Mouse (Mus musculus) heart, embryonic 15.5 days (tissue): Measurements from ENCODE around the gene Vps37b. TPM values are rescaled to one million over a fixed set of nuclear protein-coding genes. Genes with fewer than 3 reads are reported as not detected.

Source experiments
- ATAC-seq: fragments of 200-750 bp; cut with Nextera tagmentation; replicated peaks from 2 replicates; pipeline ENCODE4 v1.8.0; 2017; ENCODE audit warnings: low read depth, moderate TSS enrichment; ENCODE audit not compliant: insufficient number of reproducible peaks, insufficient read depth, low FRiP score
- H3K27ac ChIP-seq: fragments of 300-500 bp; sonication (generic); 2 replicates; pipeline ENCODE4 v1.5.1; 2015; ENCODE audit warnings: mild to moderate bottlenecking, inconsistent platforms
- H3K27me3 ChIP-seq: fragments of 300-500 bp; sonication (generic); 2 replicates; pipeline ENCODE4 v1.6.1; 2015; ENCODE audit warnings: inconsistent platforms
- H3K36me3 ChIP-seq: fragments of 300-500 bp; sonication (generic); 2 replicates; pipeline ENCODE4 v1.6.1; 2015; ENCODE audit warnings: mild to moderate bottlenecking, inconsistent platforms
- H3K4me1 ChIP-seq: fragments of 300-500 bp; sonication (generic); replicated peaks from 2 replicates; pipeline ENCODE4 v1.6.1; 2015; ENCODE audit warnings: inconsistent platforms
- H3K4me2 ChIP-seq: fragments of 300-500 bp; sonication (generic); 2 replicates; pipeline ENCODE4 v1.6.1; 2015; ENCODE audit warnings: inconsistent platforms, mild to moderate bottlenecking, moderate library complexity
- H3K4me3 ChIP-seq: fragments of 300-500 bp; sonication (generic); 2 replicates; pipeline ENCODE4 v1.5.1; 2015; ENCODE audit warnings: mild to moderate bottlenecking, inconsistent platforms
- H3K9ac ChIP-seq: fragments of 300-500 bp; sonication (generic); 2 replicates; pipeline ENCODE4 v1.6.1; 2015; ENCODE audit warnings: mild to moderate bottlenecking, inconsistent platforms
- H3K9me3 ChIP-seq: fragments of 300-500 bp; sonication (generic); replicated peaks from 2 replicates; pipeline ENCODE4 v1.6.1; 2016; ENCODE audit warnings: inconsistent platforms
- WGBS: fragments of 180-500 bp; shearing (Covaris S2); methylation state at CpG from one replicate; pipeline ENCODE4 v1.1.7; 2015; ENCODE audit warnings: mixed read lengths; 5-methylcytosine and 5-hydroxymethylcytosine counted together
- polyA plus RNA-seq: library from polyadenylated mRNA; unstranded; fragments of >200 nt; fragmentation: Nextera tagmentation; extraction: Ambion mirVana; gene quantifications from 2 replicates; pipeline ENCODE4 v1.2.1, GENCODE M21; 2015

Vps37b gene
- polyA plus RNA-seq, 1 experiment from 2014 or later, result 49.9 TPM

- Histone ChIP-seq H3K4me3 (no peak overlapping the region), H3K9ac (peak overlapping the region; percentile 43; the same call in 1 of the 2 replicates), H3K4me2 (peak overlapping the region; percentile 45), H3K27me3 (no peaks in the 10 kb centered on the region), H3K27ac (peak overlapping the region; percentile 97), H3K4me1 (peaks cover 43% of the 10 kb centered on the region), H3K36me3 (no peaks in the 10 kb centered on the region), H3K9me3 (no peaks in the 10 kb centered on the region)
- 71% methylated on average over 5 of the region's 5 CpGs for WGBS
- no peak for ATAC-seq
Observed at GRCm38 (mm10) chr5:124043999-124044398, 11.9 kb upstream of the Vps37b start.

- peak; percentile 83 for ATAC-seq
- WGBS, result 20% methylated on average over 10 of the region's 10 CpGs
- no peak overlapping the region for H3K4me3 ChIP-seq
- H3K27ac ChIP-seq, result peak overlapping the region; percentile 97
- H3K36me3 ChIP-seq, result no peaks in the 10 kb centered on the region
- H3K4me1 ChIP-seq, result peaks cover 43% of the 10 kb centered on the region
- H3K4me2 ChIP-seq, result peak overlapping the region; percentile 45
- H3K27me3 ChIP-seq, result no peaks in the 10 kb centered on the region
- no peaks in the 10 kb centered on the region for H3K9me3 ChIP-seq
- peak overlapping the region; percentile 43 for H3K9ac ChIP-seq
Observed at GRCm38 (mm10) chr5:124043212-124043978, 11.3 kb upstream of the Vps37b start.

- Histone ChIP-seq H3K27ac (peak overlapping the region; percentile 43), H3K9ac (no peak overlapping the region), H3K9me3 (no peaks in the 10 kb centered on the region), H3K4me2 (no peak overlapping the region), H3K4me3 (no peak overlapping the region), H3K36me3 (no peaks in the 10 kb centered on the region), H3K27me3 (no peaks in the 10 kb centered on the region), H3K4me1 (peaks cover 42% of the 10 kb centered on the region)
- no peak for ATAC-seq
- 45% methylated on average over 9 of the region's 9 CpGs for WGBS
Observed at GRCm38 (mm10) chr5:124041097-124041496, 9.0 kb upstream of the Vps37b start.

GRCm38 (mm10) chr5:124039602-124040001, 7.5 kb upstream of the Vps37b start:
- WGBS, result 49% methylated on average over 6 of the region's 6 CpGs
- Histone ChIP-seq H3K4me3 (no peak overlapping the region), H3K9ac (no peak overlapping the region), H3K4me2 (no peak overlapping the region), H3K27me3 (no peaks in the 10 kb centered on the region), H3K9me3 (no peaks in the 10 kb centered on the region), H3K36me3 (no peaks in the 10 kb centered on the region), H3K4me1 (peaks cover 34% of the 10 kb centered on the region), H3K27ac (no peak overlapping the region)
- ATAC-seq, result no peak

- H3K4me3 ChIP-seq, result no peak overlapping the region
- H3K27me3 ChIP-seq, result no peaks in the 10 kb centered on the region
- H3K36me3 ChIP-seq, result no peaks in the 10 kb centered on the region
- H3K4me1 ChIP-seq, result peaks cover 21% of the 10 kb centered on the region
- no peak for ATAC-seq
- no peak overlapping the region for H3K4me2 ChIP-seq
- H3K9ac ChIP-seq, result no peak overlapping the region
- no peaks in the 10 kb centered on the region for H3K9me3 ChIP-seq
- H3K27ac ChIP-seq, result peak overlapping the region; percentile 45; the same call in 1 of the 2 replicates
- WGBS, result 42% methylated on average over 5 of the region's 5 CpGs
Observed at GRCm38 (mm10) chr5:124036836-124037235, 4.8 kb upstream of the Vps37b start.

GRCm38 (mm10) chr5:124036341-124036740, 4.3 kb upstream of the Vps37b start:
- Histone ChIP-seq H3K27ac (no peak overlapping the region), H3K27me3 (no peaks in the 10 kb centered on the region), H3K4me3 (no peak overlapping the region), H3K9me3 (no peaks in the 10 kb centered on the region), H3K4me1 (peaks cover 18% of the 10 kb centered on the region), H3K9ac (no peak overlapping the region), H3K36me3 (no peaks in the 10 kb centered on the region), H3K4me2 (no peak overlapping the region)
- no peak for ATAC-seq
- 47% methylated on average over 6 of the region's 6 CpGs for WGBS

GRCm38 (mm10) chr5:124035806-124036205, 3.7 kb upstream of the Vps37b start:
- H3K4me2 ChIP-seq, result no peak overlapping the region
- no peak overlapping the region for H3K9ac ChIP-seq
- no peaks in the 10 kb centered on the region for H3K9me3 ChIP-seq
- 61% methylated on average over 8 of the region's 8 CpGs for WGBS
- no peak for ATAC-seq
- no peak overlapping the region for H3K4me3 ChIP-seq
- no peak overlapping the region for H3K27ac ChIP-seq
- peaks cover 15% of the 10 kb centered on the region for H3K4me1 ChIP-seq
- H3K27me3 ChIP-seq, result no peaks in the 10 kb centered on the region
- no peaks in the 10 kb centered on the region for H3K36me3 ChIP-seq

- Histone ChIP-seq H3K36me3 (no peaks in the 10 kb centered on the region), H3K4me1 (peaks cover 18% of the 10 kb centered on the region), H3K9ac (no peak overlapping the region), H3K9me3 (no peaks in the 10 kb centered on the region), H3K4me2 (no peak overlapping the region), H3K27me3 (no peaks in the 10 kb centered on the region), H3K4me3 (no peak overlapping the region), H3K27ac (no peak overlapping the region)
- 75% methylated on average over 9 of the region's 9 CpGs for WGBS
- ATAC-seq, result no peak
Observed at GRCm38 (mm10) chr5:124035406-124035805, 3.3 kb upstream of the Vps37b start.

GRCm38 (mm10) chr5:124034471-124034870, 2.4 kb upstream of the Vps37b start:
- H3K27me3 ChIP-seq, result no peaks in the 10 kb centered on the region
- 64% methylated on average over 11 of the region's 11 CpGs for WGBS
- ATAC-seq, result no peak
- H3K4me1 ChIP-seq, result peaks cover 27% of the 10 kb centered on the region
- H3K4me2 ChIP-seq, result no peak overlapping the region
- H3K27ac ChIP-seq, result no peak overlapping the region
- H3K9ac ChIP-seq, result no peak overlapping the region
- H3K4me3 ChIP-seq, result no peak overlapping the region
- H3K9me3 ChIP-seq, result no peaks in the 10 kb centered on the region
- H3K36me3 ChIP-seq, result no peaks in the 10 kb centered on the region

GRCm38 (mm10) chr5:124031068-124031955, 758 bp downstream of the Vps37b start:
- no peaks in the 10 kb centered on the region for H3K27me3 ChIP-seq
- no peaks in the 10 kb centered on the region for H3K36me3 ChIP-seq
- peak overlapping the region; percentile 97 for H3K27ac ChIP-seq
- H3K9ac ChIP-seq, result peak overlapping the region; percentile 98
- H3K4me1 ChIP-seq, result peaks cover 47% of the 10 kb centered on the region
- H3K9me3 ChIP-seq, result no peaks in the 10 kb centered on the region
- ATAC-seq, result peak; percentile 42
- peak overlapping the region; percentile 80 for H3K4me3 ChIP-seq
- H3K4me2 ChIP-seq, result peak overlapping the region; percentile 74
- WGBS, result 1% methylated on average over 26 of the region's 26 CpGs

- WGBS, result 19% methylated on average over 12 of the region's 12 CpGs
- Histone ChIP-seq H3K4me3 (peak overlapping the region; percentile 80), H3K36me3 (no peaks in the 10 kb centered on the region), H3K4me2 (peak overlapping the region; percentile 74), H3K4me1 (peaks cover 54% of the 10 kb centered on the region), H3K27me3 (no peaks in the 10 kb centered on the region), H3K9ac (peak overlapping the region; percentile 98), H3K9me3 (no peaks in the 10 kb centered on the region), H3K27ac (peak overlapping the region; percentile 97)
- ATAC-seq, result no peak
Observed at GRCm38 (mm10) chr5:124030386-124031067, 1.5 kb downstream of the Vps37b start.
